Mouse (Mus musculus) CD8-positive naive resting alpha-beta T cell, adult 2 months (primary cell): ENCODE data around the gene Slc29a4.

Experiments used
- DNase-seq, 2 experiments: peaks; one replicate each; pipeline ENCODE4 v3.0.0; 2022; ENCODE audit warnings: low read depth in 2 of 2, low spot score in 2 of 2

Gene Slc29a4

DNA sequence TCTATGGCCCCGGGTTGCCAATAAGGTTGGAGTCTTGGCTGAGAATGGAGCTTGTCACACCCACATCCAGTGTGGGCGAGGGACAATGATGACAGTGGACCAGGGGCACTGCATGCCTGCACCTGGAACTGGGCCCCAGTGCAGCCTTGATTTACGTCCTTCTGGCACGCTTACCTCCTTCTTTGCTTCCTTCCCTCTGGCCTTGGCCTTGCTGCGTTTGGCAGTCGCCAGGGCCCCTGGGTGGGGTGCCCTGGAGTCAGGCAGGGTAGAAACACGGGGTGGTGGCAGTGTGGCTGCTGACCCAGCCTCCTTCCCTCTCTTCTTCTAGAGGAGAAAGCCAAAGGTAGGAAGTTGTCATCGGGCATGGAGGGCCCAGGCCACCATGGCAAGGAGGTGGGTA is 47.6 kb downstream of the Slc29a4 start:
- no peak for DNase-seq

DNA sequence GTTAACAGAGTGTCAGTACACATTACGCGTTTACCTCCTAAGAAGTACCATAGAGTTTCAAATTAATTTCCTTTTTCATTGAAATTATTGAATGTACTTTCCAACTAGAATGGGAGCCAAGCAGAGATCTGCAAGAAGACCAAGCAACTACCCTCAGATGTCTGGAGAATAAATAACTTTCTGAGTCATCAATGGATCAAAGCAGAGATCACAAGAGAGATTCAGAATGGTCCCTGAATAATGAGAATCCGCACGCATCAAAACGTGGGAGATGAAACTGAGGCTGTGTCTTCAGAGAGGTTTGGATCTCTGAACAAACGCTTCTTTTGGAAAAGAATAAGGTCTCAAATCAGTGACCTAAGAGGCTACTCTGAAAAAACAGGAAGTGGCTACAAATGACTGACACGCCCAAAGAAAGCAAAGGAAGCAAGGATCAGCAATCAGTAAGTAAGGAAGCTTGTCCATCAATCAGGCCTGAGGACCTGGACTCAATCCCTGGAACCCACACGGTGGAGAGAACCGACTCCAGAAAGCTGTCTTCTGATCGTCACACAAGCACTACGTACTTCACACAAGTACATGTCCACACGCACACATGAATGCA is 54.8 kb downstream of the Slc29a4 start:
- no peak for DNase-seq

DNA sequence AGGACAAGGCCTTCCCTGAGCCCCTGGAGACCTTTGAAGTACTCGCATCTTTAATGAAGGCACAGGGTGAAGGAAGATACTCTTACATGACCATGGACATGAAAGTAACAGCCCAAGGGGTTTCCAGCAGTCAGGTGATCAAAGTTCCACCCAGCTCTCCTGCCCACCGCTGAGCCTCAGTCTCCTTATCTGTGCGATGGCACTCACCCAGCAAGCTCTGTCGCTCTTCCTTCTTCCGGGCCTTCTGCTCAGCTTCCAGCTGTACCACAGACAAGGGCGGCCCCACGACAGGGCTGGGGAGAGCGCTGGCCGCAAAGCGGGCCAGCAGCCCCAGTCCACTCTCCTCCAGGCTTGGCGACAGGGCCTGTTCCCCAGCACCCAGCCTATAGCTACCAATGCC is 57.9 kb downstream of the Slc29a4 start:
- DNase-seq: no peak

DNA sequence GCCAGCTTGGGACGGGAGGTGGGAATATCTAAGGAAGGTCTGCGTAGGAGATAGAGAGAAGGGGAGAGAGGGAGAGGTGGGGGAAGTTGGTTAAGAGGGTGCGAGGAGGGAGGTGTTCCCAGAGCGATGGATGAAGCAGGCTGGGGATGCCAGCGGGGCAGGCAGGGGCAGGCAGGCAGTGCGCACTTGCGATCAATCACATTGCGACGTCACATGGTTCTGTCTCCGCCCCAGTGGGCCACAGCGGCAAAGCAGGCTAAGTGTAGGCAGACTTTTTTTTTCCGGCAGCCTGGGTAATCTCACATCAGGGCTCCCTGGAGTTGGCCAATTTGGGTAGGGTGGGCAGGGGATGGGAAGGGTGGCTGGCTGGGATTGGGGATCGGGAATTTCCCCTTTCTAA is 59.9 kb downstream of the Slc29a4 start:
- no peak for DNase-seq

- DNase-seq: no peak
Measured at GRCm38 (mm10) chr5:142759786-142760185, 67.5 kb downstream of the Slc29a4 start.

DNA sequence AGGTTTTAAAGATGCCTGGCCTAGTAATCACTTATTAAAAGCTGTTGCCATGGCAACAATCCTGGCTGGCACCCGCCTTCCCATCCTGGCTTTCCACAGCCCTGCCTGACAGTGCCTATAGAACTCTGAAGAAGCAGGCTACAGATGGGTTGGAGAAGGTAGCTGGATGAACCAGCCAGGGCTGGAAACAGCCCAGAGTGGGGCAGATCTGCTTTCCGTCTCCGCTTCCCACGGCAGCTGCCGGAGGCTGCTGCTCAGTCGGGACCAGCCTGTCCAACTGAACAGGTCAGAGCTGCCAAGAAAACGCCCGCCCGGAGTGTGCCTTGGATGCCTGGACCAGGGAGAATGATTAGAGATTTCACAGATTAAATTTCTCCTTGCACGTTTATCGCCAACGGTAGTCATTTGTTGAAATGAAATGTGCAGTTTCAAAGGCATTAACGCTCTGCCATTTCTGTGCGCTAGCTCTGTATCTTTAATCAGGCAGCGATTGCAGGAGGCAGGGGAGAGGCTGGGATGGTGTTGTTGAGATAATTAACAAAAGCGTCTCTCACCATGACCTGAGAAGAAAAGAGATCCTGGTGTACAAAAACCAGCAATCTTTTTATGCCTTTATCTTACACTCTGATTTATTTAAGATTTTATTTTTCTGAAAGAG is 69.1 kb downstream of the Slc29a4 start:
- DNase-seq: no peak

DNA sequence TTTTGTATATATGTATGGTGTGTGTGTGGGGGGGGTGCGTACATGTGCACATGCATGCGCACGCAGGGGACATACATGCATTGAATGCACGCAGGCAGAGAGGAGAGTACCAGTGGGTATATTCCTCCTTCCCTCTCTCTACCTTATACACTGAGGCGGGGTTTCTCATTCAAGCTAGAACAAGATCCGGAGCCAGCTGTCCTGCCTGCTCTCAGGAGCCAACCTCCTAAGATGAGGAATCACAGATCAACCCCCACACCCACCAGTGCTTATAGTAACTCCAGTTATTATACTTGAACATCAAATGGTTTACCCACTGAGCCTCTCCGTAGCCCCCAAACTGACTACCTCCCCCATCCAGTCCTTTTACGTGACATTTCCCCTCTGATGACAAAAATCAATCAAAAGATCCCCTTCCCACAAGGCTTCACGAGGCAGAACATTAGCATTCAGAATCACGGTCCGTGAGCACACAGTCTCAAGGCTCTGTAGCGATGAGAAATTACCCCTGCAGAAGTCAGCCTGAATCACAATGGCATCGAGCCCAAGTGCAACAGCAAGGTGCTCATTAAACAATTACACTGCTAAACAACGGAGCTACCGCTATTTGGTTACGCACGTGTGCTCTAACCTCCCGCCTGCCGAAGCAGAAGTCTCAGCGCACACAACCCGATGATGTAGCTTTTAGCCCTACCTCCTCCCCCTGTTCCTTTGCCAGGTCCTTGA is 69.9 kb downstream of the Slc29a4 start:
- no peak for DNase-seq

- DNase-seq: no peak
Measured at GRCm38 (mm10) chr5:142764306-142764705, 72.0 kb downstream of the Slc29a4 start.

DNA sequence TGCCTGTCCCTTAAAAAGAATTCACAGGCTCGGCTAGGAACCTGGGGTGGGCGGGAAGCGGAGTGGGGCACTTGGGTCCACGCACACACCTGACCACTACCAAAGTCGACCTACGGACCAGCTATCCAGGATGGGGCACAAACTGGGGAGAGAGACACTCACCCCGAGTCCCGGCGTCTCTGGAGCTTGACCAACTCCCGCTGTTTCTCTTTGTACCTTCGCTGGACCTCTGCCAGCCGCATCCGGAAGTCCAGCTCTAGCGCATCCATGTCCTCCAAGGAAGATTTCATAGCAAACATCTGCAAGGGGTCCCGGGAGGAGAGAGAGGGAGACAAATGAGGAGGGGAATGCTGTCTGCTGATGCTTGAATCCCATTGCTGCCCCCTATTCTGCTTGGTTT is 72.6 kb downstream of the Slc29a4 start:
- DNase-seq: no peak

GRCm38 (mm10) chr5:142766708-142767107 is 74.4 kb downstream of the Slc29a4 start:
- DNase-seq: no peak

GRCm38 (mm10) chr5:142767937-142768336 is 75.6 kb downstream of the Slc29a4 start:
- DNase-seq: peak; percentile 35 to 58

DNA sequence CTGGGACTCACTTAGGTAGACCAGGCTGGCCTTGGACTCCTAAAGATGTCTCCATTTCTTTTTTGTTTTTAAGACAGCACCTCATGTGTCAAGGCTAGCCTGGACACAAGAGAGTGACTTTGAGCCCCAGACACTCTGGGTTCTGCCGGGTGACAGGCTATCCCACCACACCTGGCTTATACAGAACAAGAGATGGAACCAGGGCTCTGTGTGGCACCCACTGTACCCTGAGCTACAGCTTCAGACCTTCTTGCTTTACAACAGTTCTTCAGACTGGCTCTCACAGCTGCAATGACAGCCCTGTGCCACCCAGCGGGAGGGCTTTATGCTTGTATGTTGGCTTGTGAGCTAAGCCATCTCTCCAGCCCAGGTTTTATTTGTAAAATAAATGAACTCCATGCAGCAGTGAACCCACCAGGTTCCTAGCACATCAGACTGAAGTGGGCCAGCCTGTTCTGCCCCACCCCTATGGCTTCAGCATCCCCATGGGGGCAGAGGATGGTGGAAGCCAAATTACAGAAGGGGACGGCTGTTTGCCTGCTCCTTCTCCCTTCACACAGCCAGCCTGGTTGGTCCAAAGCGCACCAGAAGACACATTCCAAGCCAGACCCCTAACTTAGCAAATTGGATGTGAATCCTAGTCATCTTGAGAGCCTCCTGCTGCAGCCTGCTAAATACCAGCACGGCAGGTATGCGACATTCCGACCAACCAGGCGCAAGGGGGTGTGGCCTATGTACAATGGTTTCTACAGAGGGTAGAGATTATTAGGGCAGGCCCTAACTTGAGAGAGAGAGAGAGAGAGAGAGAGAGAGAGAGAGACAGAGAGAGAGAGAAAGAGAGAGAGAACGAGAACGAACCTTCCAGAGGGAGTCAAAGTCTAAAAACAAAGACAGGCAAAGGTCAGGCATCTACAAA is 76.3 kb downstream of the Slc29a4 start:
- DNase-seq: no peak

DNA sequence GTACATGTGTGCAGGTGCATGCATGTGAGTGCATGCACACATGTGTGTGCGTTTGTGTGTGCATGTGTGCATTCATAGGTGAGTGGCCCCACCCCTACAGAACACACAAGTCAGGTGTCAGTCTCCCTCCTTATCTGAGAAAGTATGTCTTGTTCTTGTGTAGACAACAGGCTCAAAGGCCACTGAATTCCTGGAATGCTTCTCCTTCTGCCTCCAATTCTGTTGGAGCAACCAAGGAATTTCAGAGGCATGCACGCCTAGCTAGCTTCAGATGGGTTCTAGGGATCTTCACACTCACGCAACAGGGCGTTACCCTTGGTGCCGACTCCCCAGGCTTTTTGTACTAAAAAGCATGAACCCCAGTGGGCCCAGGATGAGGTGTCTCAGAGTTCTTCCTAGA is 77.3 kb downstream of the Slc29a4 start:
- DNase-seq: no peak

DNA sequence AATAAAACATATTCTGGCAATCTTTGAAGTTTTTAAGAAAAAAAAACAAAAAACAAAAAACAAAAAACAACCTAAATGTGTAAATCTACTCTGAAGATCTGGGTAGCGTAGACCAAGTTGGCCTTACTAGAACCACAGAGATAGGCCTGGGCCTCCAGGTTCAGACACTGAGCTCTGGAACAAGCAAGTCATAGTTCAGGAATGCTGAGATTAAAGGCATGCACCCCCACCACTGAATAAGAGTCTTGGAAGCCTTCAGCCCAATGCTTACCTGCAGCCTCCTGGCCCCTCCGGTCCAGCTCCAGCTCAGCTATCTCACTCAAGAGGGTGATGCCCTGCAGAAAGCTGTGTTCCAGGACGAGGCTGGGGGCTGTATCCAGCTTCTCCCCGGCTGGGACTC is 78.7 kb downstream of the Slc29a4 start:
- no peak for DNase-seq

DNA sequence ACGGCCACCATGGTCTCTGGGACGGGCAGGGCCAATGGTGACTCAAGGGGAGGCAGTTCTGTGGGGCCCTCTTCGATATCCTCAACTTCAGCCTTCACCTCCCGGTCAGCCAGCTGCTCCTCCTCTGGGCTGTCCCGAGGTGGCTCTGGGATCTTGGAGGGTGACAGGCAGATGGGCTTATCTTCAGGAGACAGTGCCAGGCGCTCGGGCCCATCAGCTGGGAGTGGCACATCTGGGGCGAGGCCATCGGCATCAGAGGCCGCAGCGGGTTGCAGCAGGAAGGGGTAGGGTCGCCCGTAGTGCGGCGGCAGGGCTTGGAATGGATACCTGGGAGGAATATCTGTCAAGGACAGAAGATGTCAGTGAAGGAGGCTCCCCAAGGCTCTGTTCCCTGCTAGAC is 79.7 kb downstream of the Slc29a4 start:
- no peak for DNase-seq
